Mouse (Mus musculus): ENCODE measurements around the gene Mrpl24.

DNA sequence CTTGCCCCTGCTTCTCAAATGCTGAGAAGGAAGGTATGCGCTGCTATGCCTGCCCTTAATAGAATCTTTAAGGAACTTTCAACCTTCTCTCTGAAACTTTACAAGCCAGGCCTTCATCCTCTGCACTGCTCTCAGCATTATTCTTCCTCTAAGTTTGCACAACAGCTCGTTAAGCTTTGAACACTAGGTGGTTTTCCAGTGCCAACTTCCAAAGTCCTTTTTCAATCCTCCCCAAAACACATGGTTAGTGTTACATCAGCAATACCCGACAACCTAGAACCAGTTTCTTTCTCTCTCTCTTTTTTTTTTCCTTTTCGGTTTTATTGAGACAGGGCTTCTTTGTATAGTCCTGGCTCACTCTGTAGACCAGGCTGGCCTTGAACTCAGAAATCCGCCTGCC is 14.7 kb downstream of the Mrpl24 start:
- TF ChIP-seq CTCF (IDR thresholded peaks at IDR 0.05; ENCODE audit: control insufficient read depth, insufficient read depth, insufficient replicate concordance, low read depth, low read length) (no peak), POLR2A (IDR thresholded peaks at IDR 0.05; ENCODE audit: control insufficient read depth, low read depth, low read length) (no peak)

Data from testis, adult 2 months (tissue).